In genomic region chr2:181715382-181715781, GRCm38 (mm10) we compare ENCODE assay signal across 11 mouse cellular contexts. TPM values are rescaled to one million over a fixed set of nuclear protein-coding genes. Genes with fewer than 3 reads are reported as not detected.
DNase-seq lines count a peak whose midpoint lies in the region; ATAC-seq and TF ChIP-seq lines count a peak whose summit lies in the region.
"Had no signal": no experiment of that assay in that cellular context is flagged by ENCODE, and none has a peak within 500 bp of the region (broad histone marks: within the 10 kb centered on the region; RNA-seq: fewer than 3 reads in every experiment).

No protein-coding gene starts in this region.

- no peak for TF ChIP-seq POLR2A in thymus, adult 2 months (IDR thresholded peaks at IDR 0.05; ENCODE audit: control insufficient read depth, extremely low read depth, insufficient read depth, low read length, poor library complexity)

- no peak overlapping the region for H3K27ac ChIP-seq in heart, postnatal 0 days (ENCODE audit: low read depth)
- H3K27ac ChIP-seq in embryonic facial prominence, embryonic 13.5 days, result no peak overlapping the region
- peak overlapping the region; percentile 65; the same call in 1 of the 2 replicates for H3K27ac ChIP-seq in hindbrain, embryonic 11.5 days (ENCODE audit: low read depth, low read length)
- H3K27ac ChIP-seq in midbrain, embryonic 14.5 days (replicated peaks; ENCODE audit: low read depth, low read length), result peak overlapping the region; percentile 94
- H3K27ac ChIP-seq in thymus, adult 2 months (ENCODE audit: control insufficient read depth, insufficient read depth, low read length), result no peak overlapping the region
- H3K27ac ChIP-seq: kidney, postnatal 0 days; limb, embryonic 15.5 days had no signal

- H3K4me2 ChIP-seq in heart, postnatal 0 days (ENCODE audit: low read depth, low read length), result peak overlapping the region; percentile 32; the same call in 1 of the 2 replicates
- peak overlapping the region; percentile 54 for H3K4me2 ChIP-seq in embryonic facial prominence, embryonic 13.5 days
- peak overlapping the region; percentile 42 for H3K4me2 ChIP-seq in hindbrain, embryonic 11.5 days (replicated peaks; ENCODE audit: low read depth, low read length)
- peak overlapping the region; percentile 73 for H3K4me2 ChIP-seq in midbrain, embryonic 14.5 days (ENCODE audit: low read length)

- TF ChIP-seq CTCF in heart, postnatal 0 days (IDR thresholded peaks at IDR 0.05; ENCODE audit: low read depth), result no peak
- TF ChIP-seq CTCF in thymus, adult 2 months (IDR thresholded peaks at IDR 0.05; ENCODE audit: borderline replicate concordance, control insufficient read depth, extremely low read depth, insufficient read depth, low read length, poor library complexity), result no peak

- ATAC-seq in heart, postnatal 0 days (ENCODE audit: insufficient read depth, low read depth), result no peak
- ATAC-seq in embryonic facial prominence, embryonic 13.5 days (ENCODE audit: insufficient number of reproducible peaks, insufficient read depth, low FRiP score, low TSS enrichment, low read depth), result no peak
- peak; percentile 41 for ATAC-seq in hindbrain, embryonic 11.5 days (ENCODE audit: low FRiP score)
- ATAC-seq in midbrain, embryonic 14.5 days (ENCODE audit: low FRiP score, low TSS enrichment), result no peak

- H3K4me3 ChIP-seq in heart, postnatal 0 days (ENCODE audit: low read depth, low read length), result no peak overlapping the region
- peak overlapping the region; percentile 31 for H3K4me3 ChIP-seq in embryonic facial prominence, embryonic 13.5 days
- H3K4me3 ChIP-seq in hindbrain, embryonic 11.5 days (ENCODE audit: low read depth, low read length), result peak overlapping the region; percentile 38
- H3K4me3 ChIP-seq in midbrain, embryonic 14.5 days (replicated peaks; ENCODE audit: low read depth, low read length), result peak overlapping the region; percentile 54
- no peak overlapping the region for H3K4me3 ChIP-seq in thymus, adult 2 months (ENCODE audit: control insufficient read depth, insufficient read depth, low read length)
- H3K4me3 ChIP-seq: limb, embryonic 15.5 days had no signal

- TF ChIP-seq EP300 in heart, postnatal 0 days (IDR thresholded peaks at IDR 0.05; ENCODE audit: low read depth), result no peak

- DNase-seq in heart, postnatal 0 days (ENCODE audit: low spot score), result no peak
- no peak for DNase-seq in heart, adult 9 months (ENCODE audit: low spot score in 2 of 2)
- DNase-seq in hindbrain, embryonic 11.5 days (ENCODE audit: low spot score), result no peak
- DNase-seq in midbrain, embryonic 14.5 days, result no peak
- no peak for DNase-seq in testis, postnatal 14 days (ENCODE audit: low spot score)
- DNase-seq in thymus, adult 2 months, result no peak
- no peak for DNase-seq in adrenal gland, postnatal 36 days

- no peak overlapping the region for H3K9ac ChIP-seq in heart, postnatal 0 days (replicated peaks; ENCODE audit: low read depth, low read length)
- H3K9ac ChIP-seq in embryonic facial prominence, embryonic 13.5 days, result peak overlapping the region; percentile 46
- peak overlapping the region; percentile 54 for H3K9ac ChIP-seq in hindbrain, embryonic 11.5 days (ENCODE audit: low read depth, low read length)
- H3K9ac ChIP-seq in midbrain, embryonic 14.5 days (replicated peaks; ENCODE audit: low read length), result peak overlapping the region; percentile 59
- H3K9ac ChIP-seq: limb, embryonic 15.5 days had no signal

- H3K9me3 ChIP-seq in heart, postnatal 0 days (replicated peaks; ENCODE audit: control insufficient read depth, low read length), result no peaks in the 10 kb centered on the region
- no peaks in the 10 kb centered on the region for H3K9me3 ChIP-seq in embryonic facial prominence, embryonic 13.5 days
- H3K9me3 ChIP-seq in hindbrain, embryonic 11.5 days (ENCODE audit: control insufficient read depth, low read length), result no peaks in the 10 kb centered on the region
- H3K9me3 ChIP-seq in midbrain, embryonic 14.5 days (ENCODE audit: control insufficient read depth, low read length), result no peaks in the 10 kb centered on the region
- H3K9me3 ChIP-seq: limb, embryonic 15.5 days had no signal

- H3K4me1 ChIP-seq in heart, postnatal 0 days (ENCODE audit: control insufficient read depth, insufficient read depth), result 0 out of 2 replicates have a peak, but pooled peaks cover 6% of the 10 kb centered on the region
- 0 out of 2 replicates have a peak, but pooled peaks cover 8% of the 10 kb centered on the region for H3K4me1 ChIP-seq in embryonic facial prominence, embryonic 13.5 days
- H3K4me1 ChIP-seq in hindbrain, embryonic 11.5 days (replicated peaks; ENCODE audit: control insufficient read depth, insufficient read depth, low read length), result peaks cover 4% of the 10 kb centered on the region
- H3K4me1 ChIP-seq in midbrain, embryonic 14.5 days (ENCODE audit: control insufficient read depth, insufficient read depth, low read length), result peaks cover 41% of the 10 kb centered on the region
- peaks cover 4% of the 10 kb centered on the region; the same call in 1 of the 2 replicates for H3K4me1 ChIP-seq in thymus, adult 2 months (replicated peaks; ENCODE audit: control insufficient read depth, insufficient read depth, low read length)

- no peaks in the 10 kb centered on the region for H3K27me3 ChIP-seq in heart, postnatal 0 days (ENCODE audit: control insufficient read depth, insufficient read depth, low read length)
- no peaks in the 10 kb centered on the region for H3K27me3 ChIP-seq in embryonic facial prominence, embryonic 13.5 days
- H3K27me3 ChIP-seq in hindbrain, embryonic 11.5 days (ENCODE audit: control insufficient read depth, insufficient read depth, low read length), result no peaks in the 10 kb centered on the region
- H3K27me3 ChIP-seq in midbrain, embryonic 14.5 days (ENCODE audit: control insufficient read depth, insufficient read depth, low read length), result no peaks in the 10 kb centered on the region
- H3K27me3 ChIP-seq in thymus, adult 2 months (ENCODE audit: control insufficient read depth, insufficient read depth, low read length), result no peaks in the 10 kb centered on the region
- H3K27me3 ChIP-seq: limb, embryonic 15.5 days had no signal

- no peaks in the 10 kb centered on the region for H3K36me3 ChIP-seq in heart, postnatal 0 days (replicated peaks; ENCODE audit: control insufficient read depth, insufficient read depth, low read length)
- no peaks in the 10 kb centered on the region for H3K36me3 ChIP-seq in embryonic facial prominence, embryonic 13.5 days
- H3K36me3 ChIP-seq in hindbrain, embryonic 11.5 days (ENCODE audit: control insufficient read depth, insufficient read depth, low read length), result no peaks in the 10 kb centered on the region
- H3K36me3 ChIP-seq in midbrain, embryonic 14.5 days (ENCODE audit: control insufficient read depth, insufficient read depth, low read length), result peaks cover 25% of the 10 kb centered on the region
- H3K36me3 ChIP-seq in thymus, adult 2 months (ENCODE audit: control insufficient read depth, insufficient read depth, low read length), result no peaks in the 10 kb centered on the region
- H3K36me3 ChIP-seq: limb, embryonic 15.5 days had no signal

- 62% methylated on average over 3 of the region's 3 CpGs for WGBS in heart, postnatal 0 days
- WGBS in embryonic facial prominence, embryonic 13.5 days, result 67% methylated on average over 3 of the region's 3 CpGs
- 67% methylated on average over 3 of the region's 3 CpGs for WGBS in hindbrain, embryonic 11.5 days
- 38% methylated on average over 3 of the region's 3 CpGs for WGBS in midbrain, embryonic 14.5 days
- 90% methylated on average over 3 of the region's 3 CpGs for WGBS in thymus, adult 2 months

RNA-seq across cellular contexts. Expression of gene Oprl1, which starts 0.6 kb away (rescaled TPM):
- total RNA-seq in heart, postnatal 0 days (2014; rRNA removed; ENCODE audit: low replicate concordance), result 0.77 and 8.1 TPM in 2 replicates
- 0.19 and 0.36 TPM in 2 replicates for polyA plus RNA-seq in heart, postnatal 0 days (2015; fragmentation: Nextera tagmentation; extraction: Ambion mirVana)
- 2.0 and 2.1 TPM in 2 replicates for polyA plus RNA-seq in embryonic facial prominence, embryonic 13.5 days (2015; fragmentation: Nextera tagmentation; extraction: Ambion mirVana)
- polyA plus RNA-seq in hindbrain, embryonic 11.5 days (2014; fragmentation: Nextera tagmentation; extraction: Ambion mirVana), result 21.6 and 24.3 TPM in 2 replicates
- 105 and 110 TPM in 2 replicates for polyA plus RNA-seq in midbrain, embryonic 14.5 days (2014; fragmentation: Nextera tagmentation; extraction: Ambion mirVana)
- polyA plus RNA-seq in thymus, adult 2 months (2012; rRNA removed), result 0.24 and 0.38 TPM in 2 replicates
- 1 to 10 TPM in 1 of 2 experiments, under 1 TPM in 1; 0.63 to 1.3 TPM for total RNA-seq in adrenal gland, postnatal 36 days (2021)

RNA-seq across cellular contexts. Expression of gene Lkaaear1, which starts 17.1 kb away (rescaled TPM):
- total RNA-seq in heart, postnatal 0 days (2014; rRNA removed; ENCODE audit: low replicate concordance), result not detected in 2 replicates
- not detected in 2 replicates for polyA plus RNA-seq in heart, postnatal 0 days (2015; fragmentation: Nextera tagmentation; extraction: Ambion mirVana)
- not detected in 2 replicates for polyA plus RNA-seq in embryonic facial prominence, embryonic 13.5 days (2015; fragmentation: Nextera tagmentation; extraction: Ambion mirVana)
- polyA plus RNA-seq in hindbrain, embryonic 11.5 days (2014; fragmentation: Nextera tagmentation; extraction: Ambion mirVana), result not detected in 2 replicates
- not detected in 2 replicates for polyA plus RNA-seq in midbrain, embryonic 14.5 days (2014; fragmentation: Nextera tagmentation; extraction: Ambion mirVana)
- not detected in 2 replicates for polyA plus RNA-seq in thymus, adult 2 months (2012; rRNA removed)
- not detected for total RNA-seq in adrenal gland, postnatal 36 days (2021)
- polyA plus RNA-seq: kidney, postnatal 0 days; limb, embryonic 15.5 days; small intestine, adult 2 months had no signal

RNA-seq across cellular contexts. Expression of gene Rgs19, which starts 21.6 kb away (rescaled TPM):
- 12.4 and 72.1 TPM in 2 replicates for total RNA-seq in heart, postnatal 0 days (2014; rRNA removed; ENCODE audit: low replicate concordance)
- 13.2 and 16.4 TPM in 2 replicates for polyA plus RNA-seq in heart, postnatal 0 days (2015; fragmentation: Nextera tagmentation; extraction: Ambion mirVana)
- 83.5 and 86.1 TPM in 2 replicates for polyA plus RNA-seq in embryonic facial prominence, embryonic 13.5 days (2015; fragmentation: Nextera tagmentation; extraction: Ambion mirVana)
- polyA plus RNA-seq in hindbrain, embryonic 11.5 days (2014; fragmentation: Nextera tagmentation; extraction: Ambion mirVana), result 62.2 and 63.7 TPM in 2 replicates
- 57.0 and 72.9 TPM in 2 replicates for polyA plus RNA-seq in midbrain, embryonic 14.5 days (2014; fragmentation: Nextera tagmentation; extraction: Ambion mirVana)
- 255 and 260 TPM in 2 replicates for polyA plus RNA-seq in thymus, adult 2 months (2012; rRNA removed)
- 10 to 100 TPM; 24.7 to 25.6 TPM for total RNA-seq in adrenal gland, postnatal 36 days (2021)

RNA-seq across cellular contexts. Expression of gene Tcea2, which starts 35.3 kb away (rescaled TPM):
- total RNA-seq in heart, postnatal 0 days (2014; rRNA removed; ENCODE audit: low replicate concordance), result 19.6 and 21.9 TPM in 2 replicates
- 15.2 and 16.2 TPM in 2 replicates for polyA plus RNA-seq in heart, postnatal 0 days (2015; fragmentation: Nextera tagmentation; extraction: Ambion mirVana)
- 30.4 and 33.0 TPM in 2 replicates for polyA plus RNA-seq in embryonic facial prominence, embryonic 13.5 days (2015; fragmentation: Nextera tagmentation; extraction: Ambion mirVana)
- polyA plus RNA-seq in hindbrain, embryonic 11.5 days (2014; fragmentation: Nextera tagmentation; extraction: Ambion mirVana), result 20.7 and 21.2 TPM in 2 replicates
- 37.4 and 44.9 TPM in 2 replicates for polyA plus RNA-seq in midbrain, embryonic 14.5 days (2014; fragmentation: Nextera tagmentation; extraction: Ambion mirVana)
- polyA plus RNA-seq in thymus, adult 2 months (2012; rRNA removed), result 9.0 and 13.8 TPM in 2 replicates
- total RNA-seq in adrenal gland, postnatal 36 days (2021), result 1 to 10 TPM; 5.8 to 7.0 TPM

RNA-seq across cellular contexts. Expression of gene Sox18, which starts 43.9 kb away (rescaled TPM):
- total RNA-seq in heart, postnatal 0 days (2014; rRNA removed; ENCODE audit: low replicate concordance), result 31.8 and 69.4 TPM in 2 replicates
- 53.1 and 54.5 TPM in 2 replicates for polyA plus RNA-seq in heart, postnatal 0 days (2015; fragmentation: Nextera tagmentation; extraction: Ambion mirVana)
- 88.3 and 92.4 TPM in 2 replicates for polyA plus RNA-seq in embryonic facial prominence, embryonic 13.5 days (2015; fragmentation: Nextera tagmentation; extraction: Ambion mirVana)
- polyA plus RNA-seq in hindbrain, embryonic 11.5 days (2014; fragmentation: Nextera tagmentation; extraction: Ambion mirVana), result 17.0 and 17.1 TPM in 2 replicates
- 10.6 and 16.3 TPM in 2 replicates for polyA plus RNA-seq in midbrain, embryonic 14.5 days (2014; fragmentation: Nextera tagmentation; extraction: Ambion mirVana)
- polyA plus RNA-seq in thymus, adult 2 months (2012; rRNA removed), result 21.7 and 21.8 TPM in 2 replicates
- total RNA-seq in adrenal gland, postnatal 36 days (2021), result 10 to 100 TPM; 21.9 to 34.6 TPM

Comparison
In these comparisons a context has a peak if more than half of its experiments do, and no peak if none do; other contexts are left out.
1. H3K27ac ChIP-seq: peak in hindbrain, embryonic 11.5 days (single experiment) and midbrain, embryonic 14.5 days (single experiment); none in heart, postnatal 0 days (single experiment), embryonic facial prominence, embryonic 13.5 days (single experiment) and thymus, adult 2 months (single experiment).
2. H3K4me3 ChIP-seq: peak in embryonic facial prominence, embryonic 13.5 days (single experiment), hindbrain, embryonic 11.5 days (single experiment) and midbrain, embryonic 14.5 days (single experiment); none in heart, postnatal 0 days (single experiment) and thymus, adult 2 months (single experiment).
3. Peak in every context shown above with its lines, with median percentiles within 50 percentile points of each other: H3K4me2 ChIP-seq.